Mouse (Mus musculus): Measurements from ENCODE around the gene Atp5b.
"Not testable (repeated sequence)": the region's sequence is repeated elsewhere in the genome, so short reads cannot be mapped to it uniquely, and the experiment has no call there.

Atp5b gene

DNA sequence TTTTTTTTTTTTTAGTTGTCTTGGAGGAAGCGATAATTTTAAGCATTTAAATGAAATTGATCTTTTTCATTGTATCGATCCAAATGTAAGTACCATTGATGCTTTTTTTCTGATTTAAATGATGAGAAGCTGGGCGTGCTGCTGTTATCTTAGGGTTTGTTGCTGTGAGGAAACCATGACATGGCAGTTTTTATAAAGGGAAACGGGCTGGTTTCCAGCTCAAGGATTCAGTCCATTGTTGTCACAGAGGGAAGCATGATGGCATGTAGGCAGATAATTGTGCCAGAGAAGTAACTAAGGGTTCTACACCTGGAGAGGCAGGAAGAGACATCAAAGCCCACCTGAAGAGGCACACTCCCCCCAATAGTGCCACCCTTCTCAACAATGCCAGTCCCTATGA lies 13.9 kb upstream of the Atp5b start:
- no peak for DNase-seq (ENCODE audit: low read depth)

GRCm38 (mm10) chr10:128070432-128070831 lies 12.6 kb upstream of the Atp5b start:
- DNase-seq (ENCODE audit: low read depth), result not testable (repeated sequence)

GRCm38 (mm10) chr10:128078269-128078668 lies 4.8 kb upstream of the Atp5b start:
- not testable (repeated sequence) for DNase-seq (ENCODE audit: low read depth)

DNA sequence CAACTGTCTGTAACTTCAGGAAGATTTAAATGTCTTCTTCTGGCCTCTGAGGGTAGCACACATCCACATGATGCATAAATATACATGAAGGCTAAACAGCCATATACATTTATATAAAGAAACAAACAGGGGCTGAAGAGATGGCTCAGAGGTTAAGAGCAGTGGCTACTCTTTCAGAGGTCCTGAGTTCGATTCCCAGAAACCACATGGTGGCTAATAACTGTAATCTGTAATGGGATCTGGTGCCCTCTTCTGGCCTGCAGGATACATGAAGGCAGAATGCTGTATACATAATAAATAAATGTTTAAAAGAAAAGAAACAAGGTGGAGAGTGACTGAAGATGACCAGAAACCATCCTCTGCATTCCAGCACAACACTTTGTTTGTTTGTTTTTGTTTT lies 2.6 kb upstream of the Atp5b start:
- DNase-seq (ENCODE audit: low read depth), result peak; percentile 59

GRCm38 (mm10) chr10:128081807-128082476 lies 1.1 kb upstream of the Atp5b start:
- no peak for DNase-seq (ENCODE audit: low read depth)

DNA sequence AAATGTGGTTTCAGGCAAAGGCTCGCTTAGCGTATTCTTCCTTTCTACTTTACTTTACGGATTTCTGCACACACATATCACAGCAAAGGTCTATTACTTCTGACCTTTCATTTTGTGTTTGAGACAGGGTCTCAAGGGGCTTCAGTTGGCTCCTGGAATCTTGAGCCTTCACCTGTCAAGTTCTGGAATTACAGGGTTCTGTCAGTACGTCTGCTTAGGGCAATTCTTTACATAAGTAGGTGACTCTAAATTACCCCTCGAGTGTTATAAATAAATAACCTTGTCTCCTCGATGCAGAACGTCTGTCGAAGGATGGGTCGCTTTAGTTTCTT lies 630 bp upstream of the Atp5b start:
- no peak for DNase-seq (ENCODE audit: low read depth)

DNA sequence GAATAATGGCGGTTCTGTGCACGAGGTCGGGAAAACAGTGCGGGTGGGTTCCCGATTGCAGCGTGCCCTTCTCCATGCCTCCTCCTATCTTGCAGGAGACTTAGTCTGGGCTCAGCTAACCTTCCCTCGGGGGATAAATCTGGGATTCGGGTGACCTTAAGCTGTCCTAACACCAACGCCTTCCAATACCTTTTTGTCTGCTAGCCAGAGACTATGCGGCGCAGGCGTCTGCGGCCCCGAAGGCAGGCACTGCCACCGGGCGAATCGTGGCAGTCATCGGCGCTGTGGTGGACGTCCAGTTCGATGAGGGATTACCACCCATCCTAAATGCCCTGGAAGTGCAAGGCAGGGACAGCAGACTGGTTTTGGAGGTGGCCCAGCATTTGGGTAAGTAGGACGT lies 615 bp downstream of the Atp5b start:
- DNase-seq (ENCODE audit: low read depth), result no peak

- DNase-seq (ENCODE audit: low read depth), result no peak
These were observed 1.1 kb downstream of the Atp5b start for GRCm38 (mm10) chr10:128084160-128084559.

DNA sequence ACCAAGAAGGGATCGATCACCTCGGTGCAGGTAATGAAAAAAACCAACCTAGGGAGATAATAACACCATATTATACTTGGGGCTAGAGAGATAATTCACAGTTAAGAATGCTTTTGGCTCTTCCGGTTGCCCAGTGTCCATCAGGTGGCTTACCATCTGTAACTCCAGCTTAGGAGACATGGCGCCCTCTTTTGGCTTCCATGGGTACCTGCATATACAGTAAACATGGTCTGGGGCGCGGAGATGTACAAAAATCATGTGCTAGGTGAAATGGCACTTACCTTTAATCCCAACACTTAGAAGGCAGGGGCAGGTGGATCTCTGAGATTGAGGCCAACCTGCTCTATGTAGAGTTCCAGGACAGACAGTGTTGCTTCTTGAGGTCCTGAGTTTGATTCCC lies 3.3 kb downstream of the Atp5b start:
- DNase-seq (ENCODE audit: low read depth), result peak; percentile 68

GRCm38 (mm10) chr10:128087216-128087615 lies 4.1 kb downstream of the Atp5b start:
- not testable (repeated sequence) for DNase-seq (ENCODE audit: low read depth)

- no peak for DNase-seq (ENCODE audit: low read depth)
These were observed 5.1 kb downstream of the Atp5b start for GRCm38 (mm10) chr10:128088181-128088580.

- peak; percentile 12 for DNase-seq (ENCODE audit: low read depth)
These were observed 6.8 kb downstream of the Atp5b start for GRCm38 (mm10) chr10:128089842-128090241.

DNA sequence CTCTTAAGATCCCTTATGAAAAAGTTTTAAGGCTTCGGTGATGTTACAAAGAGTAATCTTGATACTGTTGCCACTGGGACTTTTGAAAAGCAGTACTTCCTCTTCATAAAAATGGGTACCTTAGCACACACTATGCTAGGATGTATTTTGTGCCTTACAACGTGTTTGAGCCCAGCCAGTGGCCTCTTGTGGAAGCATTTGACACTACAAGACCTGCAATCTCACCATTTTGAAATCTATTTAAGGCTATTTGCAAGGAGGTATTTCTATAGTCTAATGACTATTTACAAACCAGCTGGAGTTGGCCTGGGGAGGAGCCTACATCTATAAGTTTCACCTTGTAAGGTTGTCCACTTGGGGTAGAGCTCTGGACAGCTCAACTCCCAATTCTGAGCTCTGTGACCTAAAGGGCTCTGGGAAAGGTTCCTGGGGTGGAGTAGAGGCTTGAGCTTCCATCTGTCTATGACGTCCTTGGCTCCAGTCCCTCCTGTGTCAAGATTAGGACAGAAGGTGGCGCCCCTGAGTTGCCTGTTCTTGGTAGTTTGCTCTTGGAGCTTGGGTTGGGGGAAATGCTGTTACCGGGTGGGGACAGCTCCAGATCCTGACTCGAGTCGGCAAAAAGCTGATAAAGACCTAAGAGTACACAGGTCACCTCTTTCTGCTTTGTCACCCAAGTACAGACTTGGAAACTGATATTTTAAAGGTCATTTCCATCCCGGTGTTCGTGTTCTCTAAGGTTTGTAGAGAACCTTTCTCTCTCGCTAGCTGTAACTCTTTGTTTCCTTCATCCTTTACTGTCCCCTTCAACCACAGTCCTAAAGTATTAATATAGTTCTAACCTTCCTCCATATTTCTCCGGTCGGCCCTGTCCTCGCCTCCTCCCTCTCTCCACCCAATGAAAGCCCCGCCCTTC lies 7.8 kb downstream of the Atp5b start:
- DNase-seq (ENCODE audit: low read depth), result peak; percentile 98

GRCm38 (mm10) chr10:128091564-128092505 lies 8.8 kb downstream of the Atp5b start, which contains the start of gene Baz2a:
Baz2a (plus strand) TSS chr10:128091577.
- peak; percentile 94 for DNase-seq (ENCODE audit: low read depth)

DNA sequence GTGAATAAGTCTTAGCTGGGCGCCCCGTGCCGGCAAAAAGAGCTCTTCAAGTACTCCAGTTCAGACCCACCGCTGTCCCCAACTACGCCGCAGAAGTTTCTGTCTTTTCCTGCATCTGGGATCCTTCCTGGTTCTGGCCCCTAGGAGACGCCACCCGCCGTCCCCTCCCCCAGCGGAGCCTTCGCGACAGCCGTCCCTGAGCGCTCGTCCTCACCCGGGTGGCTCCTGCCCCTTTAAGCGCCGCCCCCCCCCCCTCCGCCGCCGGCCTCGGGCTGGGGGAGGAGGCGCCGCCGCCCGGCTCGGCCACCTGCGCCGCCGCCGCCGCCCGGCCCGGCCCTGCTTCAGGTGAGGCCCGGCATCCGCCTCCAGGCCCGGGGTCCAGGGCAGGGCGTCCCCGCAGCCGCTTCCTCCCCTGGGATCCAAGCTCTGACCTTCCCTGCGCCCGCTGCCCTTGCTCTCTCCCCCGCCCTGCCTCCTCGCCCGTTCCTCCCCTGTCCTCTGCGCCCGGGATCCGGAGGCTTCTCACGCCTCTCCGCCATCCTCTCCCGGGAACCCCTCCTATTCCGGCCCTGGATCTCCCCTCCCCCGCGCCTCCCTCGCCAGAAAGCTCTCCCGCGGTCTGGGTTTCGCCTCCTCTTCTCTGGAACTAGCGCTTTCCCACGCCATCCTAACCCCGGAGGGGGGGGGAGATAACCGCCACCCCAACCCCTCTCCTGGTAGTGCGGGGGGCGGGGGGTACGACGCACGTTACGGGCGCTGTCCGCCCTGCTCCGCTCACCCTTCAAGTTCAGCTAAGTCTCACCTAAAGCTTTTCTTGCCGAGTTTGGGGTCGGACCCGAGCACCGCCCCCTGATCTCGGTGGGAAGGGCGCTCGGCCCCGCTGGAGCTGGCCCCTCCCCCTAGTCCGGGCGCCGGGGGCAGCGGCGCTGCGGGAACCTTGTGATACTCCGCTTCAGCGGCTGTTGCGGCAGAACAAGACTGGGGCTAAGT lies 9.7 kb downstream of the Atp5b start:
- DNase-seq (ENCODE audit: low read depth), result peak; percentile 81

GRCm38 (mm10) chr10:128093496-128094294 lies 10.6 kb downstream of the Atp5b start:
- DNase-seq (ENCODE audit: low read depth), result peak; percentile 71

DNA sequence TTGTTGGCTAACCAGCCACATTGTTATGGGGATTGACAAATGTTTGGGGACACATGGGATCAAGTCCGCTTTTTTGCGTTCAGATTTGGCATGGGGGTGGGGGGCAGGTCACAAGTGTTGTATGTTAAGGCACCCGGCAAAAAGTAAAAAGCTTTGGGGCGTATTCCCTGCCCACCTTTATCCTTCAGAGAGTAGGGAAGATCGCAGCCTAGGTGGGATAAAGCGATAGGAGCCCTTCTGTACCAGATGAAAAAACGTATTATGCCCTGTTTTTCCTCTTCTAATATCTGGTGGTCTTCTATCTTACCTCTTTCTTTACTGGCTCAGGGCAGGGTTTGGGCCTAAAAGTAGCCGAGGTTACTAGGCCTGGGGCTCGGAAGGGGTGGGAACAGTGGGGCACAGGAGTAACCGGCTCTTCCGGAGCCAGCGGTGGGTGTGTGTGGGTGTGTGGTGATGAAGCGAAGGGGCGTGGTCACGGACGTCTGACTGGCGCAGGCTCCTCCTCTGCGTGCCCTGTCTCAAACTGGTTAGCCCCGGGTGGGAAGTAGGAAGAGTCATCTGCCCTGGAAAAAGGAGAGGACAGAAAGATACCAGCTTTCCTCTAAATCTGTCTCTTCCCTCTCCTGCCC lies 11.4 kb downstream of the Atp5b start:
- peak; percentile 96 for DNase-seq (ENCODE audit: low read depth)

DNA sequence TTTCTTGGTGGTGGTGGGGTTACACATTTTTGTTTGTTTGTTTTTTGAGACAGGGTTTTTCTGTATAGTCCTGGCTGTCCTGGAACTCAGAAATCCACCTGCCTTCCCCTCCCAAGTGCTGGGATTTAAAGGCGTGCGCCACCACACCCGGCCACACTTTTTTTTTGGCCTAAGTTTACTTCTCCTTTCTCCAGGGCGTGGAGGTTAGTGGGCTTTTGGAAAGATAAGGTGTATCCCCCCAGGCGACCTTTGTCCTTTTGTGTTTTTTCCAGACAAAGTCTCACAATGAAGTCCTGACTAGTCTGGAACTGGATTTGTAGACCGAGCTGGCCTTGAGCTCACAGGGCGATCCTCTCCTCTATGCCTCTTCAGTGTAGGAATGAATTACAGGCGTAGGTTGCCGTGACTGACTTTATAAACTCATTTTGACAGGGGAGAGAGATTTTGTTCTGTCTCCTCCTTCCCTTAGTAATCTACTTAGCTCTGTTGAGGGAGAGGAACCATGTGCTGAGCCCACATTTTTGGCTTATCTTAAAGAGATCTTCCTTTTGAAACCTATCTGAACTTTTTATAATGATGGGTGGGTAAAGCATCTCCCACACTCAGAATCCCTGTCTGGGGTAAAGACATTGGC lies 12.0 kb downstream of the Atp5b start:
- no peak for DNase-seq (ENCODE audit: low read depth)

- DNase-seq (ENCODE audit: low read depth), result no peak
These were observed 13.2 kb downstream of the Atp5b start for GRCm38 (mm10) chr10:128096313-128096692.
